Mouse (Mus musculus) lung, postnatal 10 days (tissue): ENCODE measurements around the gene Pik3c2b.
A peak's percentile ranks its signal among the peaks of the same experiment; 100 is the strongest.

Experiments used
- DNase-seq: peaks from one replicate; pipeline ENCODE4 v3.0.0; 2021

The Pik3c2b gene

GRCm38 (mm10) chr1:133073327-133073856 is 27.9 kb downstream of the Pik3c2b start:
- DNase-seq = peak; percentile 66

DNA sequence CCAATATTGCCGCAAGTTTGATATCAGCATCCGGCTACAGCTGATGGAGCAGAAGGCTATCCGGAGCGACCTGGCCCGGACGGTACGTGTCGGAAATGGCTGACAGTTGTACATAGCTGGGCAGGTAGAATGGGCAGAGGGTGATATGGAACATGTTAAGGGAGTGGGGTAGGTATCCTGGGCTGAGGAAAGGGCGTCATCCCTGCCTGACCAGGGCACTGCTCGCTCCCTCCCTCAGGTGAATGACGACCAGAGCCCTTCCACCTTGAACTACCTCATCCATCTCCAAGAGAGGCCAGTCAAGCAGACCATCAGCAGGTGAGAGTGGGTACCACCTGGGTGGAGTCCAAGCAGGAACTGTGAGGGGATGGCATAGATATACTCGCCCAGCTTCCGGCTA is 29.1 kb downstream of the Pik3c2b start:
- DNase-seq = no peak

GRCm38 (mm10) chr1:133075651-133076400 is 30.4 kb downstream of the Pik3c2b start:
- DNase-seq = no peak

- DNase-seq = peak; percentile 76
Observed at GRCm38 (mm10) chr1:133076681-133077514, 31.4 kb downstream of the Pik3c2b start.

GRCm38 (mm10) chr1:133077606-133078337 is 32.3 kb downstream of the Pik3c2b start:
- peak; percentile 40 for DNase-seq

- no peak for DNase-seq
Observed at GRCm38 (mm10) chr1:133078338-133078727, 32.9 kb downstream of the Pik3c2b start.

DNA sequence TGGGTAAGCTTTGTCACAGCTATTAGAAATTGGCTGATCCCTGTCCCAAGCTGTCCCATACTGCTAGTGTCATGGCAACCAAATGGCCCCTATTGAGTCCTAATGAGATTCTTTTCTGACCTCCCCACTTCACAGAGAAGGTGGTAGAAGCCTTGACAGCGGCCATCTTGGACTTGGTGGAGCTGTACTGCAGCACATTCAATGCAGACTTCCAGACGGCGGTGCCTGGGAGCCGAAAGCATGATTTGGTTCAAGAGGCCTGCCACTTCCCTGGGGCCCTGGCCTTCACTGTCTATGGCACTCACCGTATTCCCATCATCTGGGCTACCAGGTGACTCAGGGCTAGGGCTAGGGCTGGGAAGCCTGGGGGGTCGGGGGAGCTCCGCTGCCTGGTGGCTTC is 34.0 kb downstream of the Pik3c2b start:
- no peak for DNase-seq

GRCm38 (mm10) chr1:133080079-133080561 is 34.7 kb downstream of the Pik3c2b start:
- DNase-seq = no peak

DNA sequence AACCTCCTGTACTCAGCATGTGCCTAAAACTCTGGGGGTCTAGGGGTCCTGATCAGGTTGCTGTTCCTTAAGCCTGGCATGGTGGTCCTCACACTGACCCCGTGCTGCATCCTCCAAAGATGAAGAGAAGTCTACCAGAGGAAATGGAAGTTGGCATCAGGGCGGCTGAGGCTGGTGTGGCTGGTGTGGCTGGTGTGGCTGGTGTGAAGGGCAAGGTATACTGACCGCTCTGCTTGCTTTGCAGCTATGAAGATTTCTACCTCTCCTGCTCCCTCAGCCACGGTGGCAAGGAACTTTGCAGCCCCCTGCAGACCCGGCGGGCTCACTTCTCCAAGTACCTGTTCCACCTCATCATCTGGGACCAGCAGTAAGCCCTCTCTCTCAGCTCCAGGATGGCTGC is 35.2 kb downstream of the Pik3c2b start:
- no peak for DNase-seq

GRCm38 (mm10) chr1:133083003-133083546 is 37.6 kb downstream of the Pik3c2b start:
- DNase-seq = no peak

GRCm38 (mm10) chr1:133083942-133084625 is 38.6 kb downstream of the Pik3c2b start:
- DNase-seq = peak; percentile 64

GRCm38 (mm10) chr1:133084708-133085416 is 39.4 kb downstream of the Pik3c2b start:
- DNase-seq = no peak

GRCm38 (mm10) chr1:133085417-133085742 is 39.9 kb downstream of the Pik3c2b start:
- DNase-seq = no peak

DNA sequence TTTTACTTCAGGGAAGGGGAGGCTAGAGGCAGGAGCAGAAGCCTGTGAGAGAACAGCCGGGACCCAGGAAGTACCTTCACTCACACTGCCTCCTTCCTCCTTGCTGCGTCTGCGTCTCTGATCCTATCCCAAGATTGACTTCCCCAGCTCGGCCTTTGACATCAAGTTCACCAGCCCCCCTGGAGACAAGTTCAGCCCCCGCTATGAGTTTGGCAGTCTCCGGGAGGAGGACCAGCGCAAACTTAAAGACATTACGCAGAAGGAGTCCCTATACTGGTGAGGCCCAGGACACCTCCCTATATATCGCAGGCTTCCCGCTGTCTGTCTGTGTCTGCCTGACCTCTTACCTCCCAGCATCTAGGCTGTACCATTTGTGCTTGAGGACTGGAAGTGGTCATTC is 41.3 kb downstream of the Pik3c2b start:
- no peak for DNase-seq

GRCm38 (mm10) chr1:133087206-133087905 is 41.9 kb downstream of the Pik3c2b start:
- DNase-seq = peak; percentile 84

DNA sequence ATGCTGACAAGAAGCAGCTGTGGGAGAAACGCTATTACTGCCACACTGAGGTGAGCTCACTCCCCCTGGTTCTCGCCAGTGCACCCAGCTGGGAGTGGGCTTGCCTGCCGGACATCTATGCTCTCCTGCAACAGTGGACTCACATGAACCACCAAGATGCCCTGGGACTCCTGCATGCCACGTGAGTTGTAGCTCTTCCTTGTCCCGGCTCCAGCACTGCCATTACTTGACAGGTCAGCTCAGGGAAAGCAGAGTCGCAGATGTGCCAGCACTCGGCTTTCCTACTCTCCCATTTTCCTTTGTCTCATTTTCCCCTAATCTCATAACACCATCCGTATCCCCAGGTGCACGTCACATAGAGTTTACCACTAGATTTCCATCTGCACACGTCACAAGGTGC is 42.7 kb downstream of the Pik3c2b start:
- no peak for DNase-seq

DNA sequence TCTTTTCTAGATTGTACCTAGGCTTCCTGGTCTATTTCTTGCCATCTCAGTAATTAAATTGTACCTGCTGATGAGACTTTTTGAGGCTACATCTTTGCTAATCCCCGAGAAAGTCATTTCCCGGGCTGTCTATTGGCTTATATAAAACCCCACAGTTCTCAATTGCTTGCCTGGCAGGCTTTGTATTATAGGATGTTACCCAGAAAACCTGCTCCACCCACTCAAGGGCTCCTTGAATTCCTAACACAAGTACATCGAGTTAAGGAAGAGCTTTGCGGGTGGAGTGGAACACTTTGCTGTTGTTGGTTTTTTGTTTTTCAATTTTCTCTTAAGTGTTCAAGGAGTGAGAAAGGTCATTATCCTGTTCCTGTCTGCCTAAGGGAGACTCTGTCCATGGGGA is 43.9 kb downstream of the Pik3c2b start:
- DNase-seq = peak; percentile 40

DNA sequence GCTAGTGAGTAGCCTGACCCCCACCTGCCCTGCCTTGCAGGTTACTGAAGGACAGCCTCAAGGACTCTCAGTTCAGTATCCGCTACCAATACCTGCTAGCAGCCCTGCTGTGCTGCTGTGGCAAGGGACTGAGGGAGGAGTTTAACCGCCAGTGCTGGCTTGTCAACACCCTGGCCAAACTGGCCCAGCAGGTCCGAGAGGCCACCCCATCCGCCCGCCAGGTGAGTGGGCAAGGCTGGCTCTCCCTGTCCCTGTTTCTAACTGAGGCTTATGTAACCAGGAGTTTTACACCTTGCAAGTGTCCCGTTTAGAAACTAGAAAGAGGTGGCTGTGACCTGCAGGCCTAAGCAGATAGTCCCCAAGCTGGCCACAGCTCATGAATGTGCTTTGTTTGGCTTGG is 45.2 kb downstream of the Pik3c2b start:
- DNase-seq = peak; percentile 80

- DNase-seq = peak; percentile 74
Observed at GRCm38 (mm10) chr1:133091483-133091882, 46.0 kb downstream of the Pik3c2b start.

DNA sequence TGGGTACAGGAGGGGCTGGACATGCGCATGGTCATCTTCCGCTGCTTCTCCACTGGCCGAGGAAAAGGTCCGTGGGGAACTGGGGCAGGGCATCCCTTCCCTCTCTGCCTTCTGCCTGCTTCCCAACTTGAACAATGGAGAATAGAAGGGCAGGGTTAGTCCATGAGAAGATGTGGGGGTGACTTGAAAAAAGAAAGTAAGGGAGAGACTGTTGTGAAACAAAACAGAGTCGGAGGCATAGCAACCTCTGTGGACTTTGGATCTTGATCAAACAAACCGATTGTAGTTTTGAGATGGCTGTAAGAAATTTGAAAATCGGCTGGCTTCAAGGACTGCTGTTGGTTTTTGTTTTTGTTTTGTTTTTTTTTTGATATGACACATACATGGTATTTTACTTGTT is 48.3 kb downstream of the Pik3c2b start:
- no peak for DNase-seq
